Mouse (Mus musculus): ENCODE measurements around the gene Rcsd1.
A peak's percentile ranks its signal among the peaks of the same experiment; 100 is the strongest.

The Rcsd1 gene

GRCm38 (mm10) chr1:165625896-165626295, 83.7 kb downstream of the Rcsd1 start:
- DNase-seq (ENCODE audit: low spot score), result no peak

- DNase-seq (ENCODE audit: low spot score), result no peak
Measured at GRCm38 (mm10) chr1:165625058-165625457, 84.5 kb downstream of the Rcsd1 start.

GRCm38 (mm10) chr1:165618201-165618624, 91.3 kb downstream of the Rcsd1 start:
- DNase-seq (ENCODE audit: low spot score), result no peak

GRCm38 (mm10) chr1:165617166-165617891, 92.2 kb downstream of the Rcsd1 start:
- DNase-seq (ENCODE audit: low spot score), result peak; percentile 75

GRCm38 (mm10) chr1:165616652-165617051, 92.9 kb downstream of the Rcsd1 start:
- DNase-seq (ENCODE audit: low spot score), result no peak

- no peak for DNase-seq (ENCODE audit: low spot score)
Measured at GRCm38 (mm10) chr1:165614793-165615192, 94.8 kb downstream of the Rcsd1 start.

- no peak for DNase-seq (ENCODE audit: low spot score)
Measured at GRCm38 (mm10) chr1:165613926-165614325, 95.6 kb downstream of the Rcsd1 start.

- DNase-seq (ENCODE audit: low spot score), result no peak
Measured at GRCm38 (mm10) chr1:165612714-165613113, 96.8 kb downstream of the Rcsd1 start.

- DNase-seq (ENCODE audit: low spot score), result no peak
Measured at GRCm38 (mm10) chr1:165610321-165610999, 99.1 kb downstream of the Rcsd1 start.

- no peak for DNase-seq (ENCODE audit: low spot score)
Measured at GRCm38 (mm10) chr1:165609495-165610320, 99.8 kb downstream of the Rcsd1 start.

- DNase-seq (ENCODE audit: low spot score), result no peak
Measured at GRCm38 (mm10) chr1:165608904-165609303, 100.7 kb downstream of the Rcsd1 start.

- DNase-seq (ENCODE audit: low spot score), result no peak
Measured at GRCm38 (mm10) chr1:165605774-165606173, 103.8 kb downstream of the Rcsd1 start.

- DNase-seq (ENCODE audit: low spot score), result no peak
Measured at GRCm38 (mm10) chr1:165605108-165605507, 104.4 kb downstream of the Rcsd1 start.

- DNase-seq (ENCODE audit: low spot score), result no peak
Measured at GRCm38 (mm10) chr1:165604203-165604602, 105.4 kb downstream of the Rcsd1 start.

- no peak for DNase-seq (ENCODE audit: low spot score)
Measured at GRCm38 (mm10) chr1:165603218-165603617, 106.3 kb downstream of the Rcsd1 start.

- DNase-seq (ENCODE audit: low spot score), result no peak
Measured at GRCm38 (mm10) chr1:165601775-165602280, 107.7 kb downstream of the Rcsd1 start.

Data from embryo, embryonic 10 days (tissue).